ENCODE assay signal across 1 mouse cellular context in the genomic region with DNA sequence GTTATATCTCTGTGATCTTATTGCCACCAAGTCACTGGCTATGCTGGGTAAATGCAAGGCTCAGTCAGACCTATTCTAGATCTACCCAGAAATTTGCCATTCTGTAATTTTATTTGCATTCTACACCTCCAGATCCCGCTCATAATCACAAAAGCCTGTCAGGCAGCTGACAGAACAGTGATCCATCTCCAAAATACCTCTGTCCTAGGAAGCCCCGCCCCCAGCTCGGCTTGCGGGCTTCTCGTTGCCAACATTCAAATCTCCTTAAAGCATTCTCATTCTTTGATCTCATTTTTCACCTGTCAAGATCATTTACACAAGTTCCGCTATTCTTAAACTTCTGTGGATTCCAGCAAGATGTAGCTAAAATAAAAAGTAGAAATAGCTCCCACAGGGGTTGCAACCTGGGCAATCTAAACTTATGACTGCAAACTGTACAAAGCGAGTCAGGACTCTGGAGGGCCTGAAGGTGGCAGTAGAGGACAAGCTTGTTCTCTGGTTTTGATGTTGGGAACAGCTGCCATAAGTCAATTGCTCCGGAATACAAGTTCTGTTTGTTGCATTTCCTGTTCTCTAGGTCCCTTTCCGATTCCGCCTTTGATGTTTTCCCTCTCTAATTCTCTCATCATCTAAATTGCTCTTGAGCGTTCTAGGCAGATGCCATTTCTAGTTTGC.
TF ChIP-seq lines count a peak whose summit lies in the region.

No protein-coding gene starts in this region.

TF ChIP-seq in CH12.LX, 34 proteins besides CTCF, POLR2A, EP300 and RAD21 (continued from another document):
- peak; percentile 58 for TF ChIP-seq SMC3 (IDR thresholded peaks at IDR 0.05; ENCODE audit: low read depth, low read length)
TF ChIP-seq in CH12.LX: peak in this region for 1.
